Mouse (Mus musculus) layer of hippocampus, postnatal 36 days (tissue): ENCODE measurements around the gene Zfp971. TPM values are rescaled to one million over a fixed set of nuclear protein-coding genes. Genes with fewer than 3 reads are reported as not detected.
"Not testable (repeated sequence)": the region's sequence is repeated elsewhere in the genome, so short reads cannot be mapped to it uniquely, and the experiment has no call there.

Source experiments
- DNase-seq, 2 experiments: peaks; one replicate each; pipeline ENCODE4 v3.0.0; 2022
- total RNA-seq, 2 experiments: library from RNA; stranded (reverse); gene quantifications; 2 replicates each; pipeline ENCODE4 v1.2.3; 2021

Zfp971 gene
- 10 to 100 TPM; 30.6 to 36.1 TPM for total RNA-seq

GRCm38 (mm10) chr2:178023011-178023611, at the start of gene Zfp971:
TSS of gene Zfp971 (plus strand) at chr2:178023284.
- DNase-seq, result peak; percentile 42 to 48

GRCm38 (mm10) chr2:177974814-177975213, 48.3 kb upstream of the Zfp971 start:
- not testable (repeated sequence) for DNase-seq

- DNase-seq, result not testable (repeated sequence)
These were observed 3.6 kb upstream of the Zfp971 start for GRCm38 (mm10) chr2:178019486-178019885.

GRCm38 (mm10) chr2:178020773-178021172, 2.3 kb upstream of the Zfp971 start:
- not testable (repeated sequence) for DNase-seq

GRCm38 (mm10) chr2:178023861-178024260, 777 bp downstream of the Zfp971 start:
- DNase-seq, result not testable (repeated sequence)

- DNase-seq, result not testable (repeated sequence)
These were observed 4.5 kb downstream of the Zfp971 start for GRCm38 (mm10) chr2:178027601-178028000.

GRCm38 (mm10) chr2:178058195-178058594, 35.1 kb downstream of the Zfp971 start:
- DNase-seq, result peak in 1 of 2 experiments; percentile 23

GRCm38 (mm10) chr2:178078166-178078717, 55.2 kb downstream of the Zfp971 start, which contains the start of gene Zfp931:
TSS of gene Zfp931 (minus strand) at chr2:178078476.
- DNase-seq, result peak; percentile 34 to 51

Other genes with a start within 250 kb of the Zfp971 start
- gene Gm14325, start 182.9 kb upstream of the Zfp971 start, total RNA-seq, result 100 to 1,000 TPM; 139 to 163 TPM
- 1 to 10 TPM; 5.5 TPM for gene Gm14327, start 126.2 kb upstream of the Zfp971 start, total RNA-seq
- gene Zfp972, start 97.7 kb upstream of the Zfp971 start, total RNA-seq, result 1 to 10 TPM in 1 of 2 experiments, not detected in 1; 1.4 TPM
- 10 to 100 TPM; 50.7 to 59.4 TPM for gene Gm14326, start 66.0 kb upstream of the Zfp971 start, total RNA-seq
- gene Zfp931, start 55.2 kb downstream of the Zfp971 start, total RNA-seq, result 10 to 100 TPM; 26.9 to 30.4 TPM
- 100 to 1,000 TPM; 133 to 153 TPM for gene Phactr3, start 95.7 kb downstream of the Zfp971 start, total RNA-seq